Mouse (Mus musculus) cerebellum, adult 8-10 months (tissue): ENCODE measurements around the gene Olfr784.
"Not testable (repeated sequence)": the region's sequence is repeated elsewhere in the genome, so short reads cannot be mapped to it uniquely, and the experiment has no call there.

ENCODE experiments used
- DNase-seq: peaks from one replicate; pipeline ENCODE4 v3.0.0; 2022

Olfr784 gene

GRCm38 (mm10) chr10:129383783-129384182 is at the start of gene Olfr784:
Olfr784 (plus strand) TSS chr10:129384083.
- DNase-seq, result no peak

GRCm38 (mm10) chr10:129348550-129348949 is 35.3 kb upstream of the Olfr784 start, which contains the start of gene Olfr782:
Olfr782 (plus strand) TSS chr10:129348850.
- DNase-seq, result no peak

GRCm38 (mm10) chr10:129352475-129352874 is 31.4 kb upstream of the Olfr784 start:
- not testable (repeated sequence) for DNase-seq

GRCm38 (mm10) chr10:129356496-129356895 is 27.4 kb upstream of the Olfr784 start:
- not testable (repeated sequence) for DNase-seq

- DNase-seq, result no peak
Observed at GRCm38 (mm10) chr10:129357307-129357706, 26.6 kb upstream of the Olfr784 start.

GRCm38 (mm10) chr10:129374051-129374450 is 9.8 kb upstream of the Olfr784 start:
- not testable (repeated sequence) for DNase-seq

GRCm38 (mm10) chr10:129400892-129401291 is 17.0 kb downstream of the Olfr784 start:
- DNase-seq, result no peak

GRCm38 (mm10) chr10:129405126-129405525 is 21.2 kb downstream of the Olfr784 start, which contains the start of gene Olfr785:
Olfr785 (plus strand) TSS chr10:129405426.
- no peak for DNase-seq

- DNase-seq, result no peak
Observed at GRCm38 (mm10) chr10:129427006-129427405, 43.1 kb downstream of the Olfr784 start, which contains the start of gene Olfr786. Olfr786 (plus strand) TSS chr10:129427306.
